Mouse (Mus musculus): ENCODE measurements around the gene Gins3.
"Not testable (repeated sequence)": the region's sequence is repeated elsewhere in the genome, so short reads cannot be mapped to it uniquely, and the experiment has no call there.

Gins3 gene

GRCm38 (mm10) chr8:95648251-95648650 is 15.0 kb downstream of the Gins3 start:
- DNase-seq (ENCODE audit: low spot score in 2 of 2): no peak

- no peak for DNase-seq (ENCODE audit: low spot score in 2 of 2)
These were observed 20.1 kb downstream of the Gins3 start for GRCm38 (mm10) chr8:95653351-95653750.

GRCm38 (mm10) chr8:95655831-95656230 is 22.6 kb downstream of the Gins3 start:
- no peak for DNase-seq (ENCODE audit: low spot score in 2 of 2)

- DNase-seq (ENCODE audit: low spot score in 2 of 2): no peak
These were observed 23.2 kb downstream of the Gins3 start for GRCm38 (mm10) chr8:95656316-95657002.

GRCm38 (mm10) chr8:95657523-95657922 is 24.3 kb downstream of the Gins3 start:
- DNase-seq (ENCODE audit: low spot score in 2 of 2): no peak

GRCm38 (mm10) chr8:95660334-95660882 is 27.2 kb downstream of the Gins3 start:
- DNase-seq (ENCODE audit: low spot score in 2 of 2): no peak

- DNase-seq (ENCODE audit: low spot score in 2 of 2): no peak
These were observed 27.8 kb downstream of the Gins3 start for GRCm38 (mm10) chr8:95661085-95661484.

- DNase-seq (ENCODE audit: low spot score in 2 of 2): no peak
These were observed 28.3 kb downstream of the Gins3 start for GRCm38 (mm10) chr8:95661575-95661974.

- no peak for DNase-seq (ENCODE audit: low spot score in 2 of 2)
These were observed 29.8 kb downstream of the Gins3 start for GRCm38 (mm10) chr8:95662885-95663598.

GRCm38 (mm10) chr8:95663599-95663949 is 30.3 kb downstream of the Gins3 start:
- no peak for DNase-seq (ENCODE audit: low spot score in 2 of 2)

- DNase-seq (ENCODE audit: low spot score in 2 of 2): not testable (repeated sequence)
These were observed 32.7 kb downstream of the Gins3 start for GRCm38 (mm10) chr8:95665813-95666452.

- no peak for DNase-seq (ENCODE audit: low spot score in 2 of 2)
These were observed 35.1 kb downstream of the Gins3 start for GRCm38 (mm10) chr8:95668163-95668958.

- no peak for DNase-seq (ENCODE audit: low spot score in 2 of 2)
These were observed 36.7 kb downstream of the Gins3 start for GRCm38 (mm10) chr8:95669967-95670366.

GRCm38 (mm10) chr8:95671861-95672260 is 38.6 kb downstream of the Gins3 start:
- no peak for DNase-seq (ENCODE audit: low spot score in 2 of 2)

- DNase-seq (ENCODE audit: low spot score in 2 of 2): no peak
These were observed 39.6 kb downstream of the Gins3 start for GRCm38 (mm10) chr8:95672811-95673210.

- no peak for DNase-seq (ENCODE audit: low spot score in 2 of 2)
These were observed 43.4 kb downstream of the Gins3 start, which contains the start of gene Ndrg4 for GRCm38 (mm10) chr8:95676631-95677030. Ndrg4 (plus strand) TSS chr8:95676980.

GRCm38 (mm10) chr8:95677591-95678023 is 44.4 kb downstream of the Gins3 start:
- no peak for DNase-seq (ENCODE audit: low spot score in 2 of 2)

GRCm38 (mm10) chr8:95678024-95678611 is 44.9 kb downstream of the Gins3 start:
- DNase-seq (ENCODE audit: low spot score in 2 of 2): peak; percentile 57 to 69

- peak; percentile 77 to 82 for DNase-seq (ENCODE audit: low spot score in 2 of 2)
These were observed 54.9 kb downstream of the Gins3 start for GRCm38 (mm10) chr8:95688073-95688672.

- no peak for DNase-seq (ENCODE audit: low spot score in 2 of 2)
These were observed 57.8 kb downstream of the Gins3 start for GRCm38 (mm10) chr8:95690929-95691541.

Data from frontal cortex, postnatal 36 days (tissue).